Mouse (Mus musculus) hindlimb bud, embryonic 11.5 days (tissue): ENCODE results near the gene Snd1.

Experiments used
- DNase-seq: peaks from one replicate; pipeline ENCODE4 v3.0.0-alpha.2; 2012; ENCODE audit warnings: low read depth, low spot score; ENCODE audit errors: extremely low spot score

The Snd1 gene

DNA sequence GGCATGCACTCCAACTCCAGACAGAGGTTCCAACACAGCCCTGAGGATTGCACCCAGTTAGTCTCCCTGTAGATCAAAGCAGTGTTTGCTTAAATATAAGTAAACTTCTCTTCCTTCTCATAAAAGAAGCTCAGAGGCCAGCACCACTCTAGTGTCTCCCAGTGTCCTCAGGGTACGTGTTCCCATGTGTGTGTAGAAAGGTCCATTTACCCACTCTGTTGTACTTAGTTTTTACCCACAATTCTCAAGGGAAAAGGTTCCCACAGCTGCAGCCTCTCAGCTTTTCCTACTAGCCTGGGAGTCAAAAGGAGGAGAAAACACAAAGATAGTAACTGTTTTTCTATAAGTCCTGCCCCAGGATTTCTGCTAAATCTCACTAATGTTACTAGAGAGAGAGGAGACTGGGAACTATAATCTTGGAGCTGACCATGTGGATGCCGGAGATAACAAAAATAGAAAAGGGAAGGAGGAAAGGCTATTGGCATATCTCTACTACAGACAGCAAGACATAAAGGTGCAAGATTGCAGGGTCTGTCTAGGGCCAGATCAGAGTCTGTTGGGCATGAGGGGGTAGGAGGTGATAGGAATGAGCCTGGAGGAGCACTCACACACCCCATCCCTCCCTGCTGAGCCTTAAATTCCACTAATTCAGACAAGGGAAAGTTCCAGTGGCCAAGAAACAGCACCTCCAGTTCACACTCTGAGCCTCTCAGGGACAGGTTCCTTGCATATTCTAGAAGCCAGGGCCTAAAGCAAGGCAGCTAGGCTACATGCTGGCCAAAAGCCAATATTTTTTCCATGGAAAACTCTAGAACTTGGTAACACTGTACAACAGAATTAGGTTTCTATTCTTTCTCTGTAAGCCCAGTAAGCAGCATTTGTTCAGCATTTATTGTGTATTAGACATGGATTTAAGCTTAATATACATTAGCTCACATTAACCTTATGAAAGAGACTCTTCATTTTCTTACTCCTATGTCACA lies 382.6 kb downstream of the Snd1 start:
- DNase-seq: no peak

- DNase-seq: no peak
Observed at GRCm38 (mm10) chr6:28859094-28859493, 384.2 kb downstream of the Snd1 start.

DNA sequence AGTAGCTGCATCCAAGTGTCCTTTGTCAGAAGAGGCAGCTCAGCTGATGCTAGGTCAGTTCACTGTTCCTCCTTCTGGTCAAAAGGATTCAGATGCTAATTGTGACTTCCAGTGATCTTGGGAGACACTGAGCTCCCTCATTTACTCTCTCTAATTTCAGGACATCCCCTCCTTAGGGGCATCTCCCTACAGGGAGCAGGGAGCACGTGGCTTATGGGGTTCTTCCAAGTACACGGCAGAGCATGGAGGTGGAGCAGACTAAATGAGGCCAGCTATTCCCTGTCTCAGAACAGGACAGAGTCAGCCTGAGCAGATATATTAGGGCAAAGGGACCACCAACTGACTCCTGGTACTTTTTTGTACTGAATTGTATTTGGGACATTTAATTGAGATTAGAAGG lies 385.5 kb downstream of the Snd1 start:
- DNase-seq: no peak

DNA sequence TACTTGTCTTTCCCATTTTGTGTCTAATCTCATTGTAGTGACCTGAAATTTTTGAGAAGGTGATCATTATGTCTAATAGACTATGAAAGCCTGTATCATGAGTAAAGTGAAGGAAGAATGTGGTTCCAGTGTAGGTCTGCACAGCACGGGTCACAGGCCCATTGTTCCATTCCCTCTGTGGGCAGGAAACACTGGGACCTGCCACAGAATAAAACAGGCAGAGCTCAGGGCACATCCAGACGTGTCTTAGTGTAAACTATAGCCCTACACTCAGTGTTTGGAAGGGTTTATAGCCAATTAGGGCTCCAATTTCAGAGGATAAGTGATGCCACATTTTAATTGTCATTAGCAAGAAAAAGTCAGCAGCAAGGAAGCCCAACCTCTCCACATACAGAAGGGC lies 386.0 kb downstream of the Snd1 start:
- DNase-seq: no peak

- no peak for DNase-seq
Observed at GRCm38 (mm10) chr6:28862304-28862703, 387.4 kb downstream of the Snd1 start.

DNA sequence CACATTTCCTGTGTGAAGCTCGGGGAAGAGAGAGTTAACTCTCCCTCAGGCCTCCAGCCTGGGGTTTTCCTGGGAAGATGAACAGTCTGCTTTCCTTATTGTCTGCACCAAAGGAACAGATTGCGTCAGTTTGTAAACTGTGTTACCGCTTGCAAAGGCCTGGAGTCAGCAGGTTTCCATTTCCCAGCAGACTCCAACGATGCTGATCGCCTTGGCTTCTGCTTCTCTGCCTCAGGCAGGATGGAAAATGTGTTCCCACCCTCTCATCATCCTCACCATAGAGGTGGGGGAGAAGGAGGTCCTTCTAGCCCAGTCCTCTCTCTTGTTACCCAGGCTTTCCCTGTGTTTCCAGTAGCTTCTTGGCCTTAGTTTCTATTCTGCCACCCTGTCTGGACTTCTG lies 389.7 kb downstream of the Snd1 start:
- DNase-seq: no peak

DNA sequence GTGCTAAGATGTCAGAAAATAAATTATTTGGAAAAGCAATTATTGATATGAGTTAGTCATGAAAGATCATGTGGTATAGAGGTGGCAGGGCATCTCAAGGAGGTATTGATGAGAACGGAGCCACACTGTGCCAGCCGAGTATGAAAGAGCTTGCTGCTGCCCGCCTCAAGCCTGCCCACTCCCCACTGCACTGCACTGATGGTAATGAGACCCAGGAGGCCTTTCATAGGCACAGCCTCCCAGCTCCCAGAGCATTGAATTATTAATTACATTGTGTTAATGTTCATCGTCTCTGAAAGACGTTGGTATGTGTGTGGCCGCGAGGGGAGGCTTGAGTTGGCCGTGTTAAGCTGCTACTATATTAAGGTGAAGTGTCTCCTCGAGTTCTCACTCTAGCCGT lies 390.2 kb downstream of the Snd1 start:
- no peak for DNase-seq

DNA sequence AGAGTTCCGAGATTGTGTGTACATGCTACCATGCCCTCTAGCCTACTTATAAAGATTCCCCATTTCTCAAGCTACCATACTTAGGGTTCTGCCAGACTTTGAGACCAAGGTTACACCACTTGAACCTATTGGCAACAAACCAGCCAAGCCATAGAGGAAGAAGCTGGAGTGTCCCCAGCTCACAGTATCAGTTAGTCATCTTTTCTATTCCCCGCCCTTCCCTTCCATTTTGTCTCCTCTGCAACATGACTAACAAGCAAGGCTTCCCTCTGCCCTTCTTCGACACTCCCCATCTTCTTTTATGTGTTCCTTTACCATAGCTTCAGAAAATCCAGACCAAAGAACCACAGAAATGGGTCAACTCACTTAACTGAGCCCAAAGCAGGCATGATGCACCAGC lies 391.3 kb downstream of the Snd1 start:
- no peak for DNase-seq

DNA sequence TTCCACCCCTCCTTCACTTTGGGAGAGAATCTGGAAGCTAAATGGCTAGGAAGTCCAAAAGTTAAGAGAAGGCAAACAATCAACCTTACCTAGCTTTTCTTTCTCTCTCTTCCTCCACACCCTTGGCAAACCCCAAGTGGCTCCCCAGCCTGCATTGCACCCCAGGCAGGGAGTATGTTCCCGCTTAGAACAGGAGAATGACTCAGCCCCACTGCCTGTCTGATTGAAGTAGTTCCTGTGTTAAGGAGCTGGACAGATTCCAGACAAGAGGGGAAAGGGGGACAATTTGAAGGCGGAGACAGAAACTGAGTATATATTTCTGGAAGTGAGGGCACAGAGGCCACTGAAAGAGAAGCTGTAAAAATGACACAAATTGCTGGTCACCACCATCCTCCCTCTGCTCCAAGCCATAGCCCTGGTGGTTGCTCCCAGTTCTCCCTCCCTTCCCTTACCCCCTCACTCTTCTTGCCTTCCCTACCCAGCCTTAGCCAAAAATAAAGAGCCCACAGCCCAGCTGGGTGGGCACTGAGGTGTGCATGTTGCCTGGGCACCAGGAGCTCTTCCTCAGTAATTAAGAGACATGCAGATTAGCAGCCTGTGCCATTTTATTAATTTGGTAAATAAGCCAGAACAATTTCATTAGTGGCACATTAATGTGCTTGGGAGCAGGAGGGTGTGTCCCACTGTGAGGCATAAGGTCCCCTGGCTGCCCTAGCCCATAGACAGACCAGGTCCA lies 392.7 kb downstream of the Snd1 start:
- no peak for DNase-seq

DNA sequence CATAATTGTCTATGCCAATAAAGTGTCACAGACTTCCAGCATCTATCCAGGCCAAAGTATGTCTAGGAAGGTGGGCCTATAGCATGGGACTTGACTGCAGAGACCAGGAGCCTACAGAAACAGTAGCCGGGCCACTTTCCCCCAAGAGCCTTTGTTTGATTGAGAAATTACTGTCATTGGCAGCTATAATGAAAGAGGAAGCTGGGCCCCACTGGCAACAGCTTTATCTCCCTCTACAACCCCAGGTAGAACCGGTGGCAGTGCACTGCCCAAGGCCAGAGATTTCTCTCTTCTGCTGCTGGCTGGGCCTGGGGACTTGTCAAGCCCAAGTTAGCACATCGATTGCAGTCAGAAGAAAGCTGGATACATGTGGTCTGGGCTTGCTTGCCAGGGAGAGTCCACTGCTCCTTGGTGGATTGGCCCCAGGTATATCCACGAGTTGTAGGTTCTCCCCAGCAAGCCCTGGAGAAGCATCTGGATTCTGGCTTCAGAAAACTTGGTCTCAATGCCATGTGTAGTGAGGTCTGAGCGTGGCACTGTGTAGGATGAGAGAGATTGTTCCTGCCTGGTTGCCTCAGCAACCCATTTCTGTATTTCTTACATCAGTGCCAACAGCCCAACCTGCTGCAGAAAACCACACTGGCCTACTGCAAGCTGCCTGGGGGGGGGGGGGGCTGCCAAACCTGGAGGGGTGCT lies 396.9 kb downstream of the Snd1 start:
- no peak for DNase-seq

GRCm38 (mm10) chr6:28872421-28872795 lies 397.5 kb downstream of the Snd1 start:
- no peak for DNase-seq

GRCm38 (mm10) chr6:28874053-28874452 lies 399.1 kb downstream of the Snd1 start:
- no peak for DNase-seq

DNA sequence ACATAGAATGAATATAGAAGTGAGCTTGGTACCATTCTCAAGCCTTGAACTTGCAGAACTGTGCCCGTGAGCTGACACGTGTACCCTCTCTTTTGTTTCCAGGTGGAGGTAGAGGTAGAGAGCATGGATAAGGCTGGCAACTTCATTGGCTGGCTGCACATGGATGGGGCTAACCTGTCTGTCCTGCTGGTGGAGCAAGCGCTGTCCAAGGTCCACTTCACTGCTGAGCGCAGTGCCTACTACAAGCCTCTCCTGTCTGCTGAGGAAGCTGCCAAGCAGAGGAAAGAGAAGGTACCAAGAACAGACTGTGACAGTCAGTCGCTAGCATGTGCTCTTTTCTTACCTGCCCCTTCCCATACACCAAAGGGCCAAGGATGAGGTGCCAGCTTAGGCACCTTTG lies 399.8 kb downstream of the Snd1 start:
- DNase-seq: no peak

DNA sequence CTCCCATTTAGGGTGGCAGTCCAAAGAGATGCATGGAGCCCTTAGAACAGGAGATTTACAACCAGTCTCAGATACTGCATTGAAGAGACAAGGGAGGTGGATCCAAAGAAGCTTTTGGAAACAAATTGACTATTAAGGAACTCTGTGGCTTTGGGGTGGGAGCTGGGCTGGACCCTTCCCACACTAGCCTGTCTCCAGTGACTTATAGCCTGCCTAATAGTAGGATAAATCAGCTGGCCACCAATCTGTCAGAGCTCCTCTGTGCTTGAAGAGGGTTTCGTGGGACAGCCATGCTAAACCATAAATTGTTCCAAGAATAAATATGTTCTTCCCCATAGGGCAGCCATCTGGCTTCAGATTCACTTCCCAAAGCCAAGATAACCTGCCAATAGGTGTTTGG lies 400.4 kb downstream of the Snd1 start:
- no peak for DNase-seq

DNA sequence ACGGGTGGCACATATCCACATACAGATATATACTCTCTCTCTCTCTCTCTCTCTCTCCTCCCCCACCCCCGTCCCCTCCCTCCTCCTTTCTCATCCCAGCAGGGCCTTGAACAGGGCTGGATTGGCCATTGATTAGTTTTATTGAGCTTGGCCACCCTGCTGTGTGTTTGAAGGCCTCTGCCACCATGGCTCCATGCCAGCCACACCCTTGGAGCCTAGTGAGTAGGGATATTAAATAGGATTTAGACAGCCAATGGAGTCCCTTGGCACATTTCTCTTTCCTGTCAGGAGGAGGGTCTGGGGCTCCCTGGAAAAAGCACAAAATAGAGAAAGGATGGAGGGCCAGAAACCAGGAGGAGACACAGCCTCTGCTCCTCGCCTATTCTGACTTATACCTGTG lies 401.6 kb downstream of the Snd1 start:
- no peak for DNase-seq

GRCm38 (mm10) chr6:28877945-28878666 lies 403.2 kb downstream of the Snd1 start:
- no peak for DNase-seq

GRCm38 (mm10) chr6:28879315-28879714 lies 404.4 kb downstream of the Snd1 start:
- DNase-seq: no peak

- DNase-seq: no peak
Observed at GRCm38 (mm10) chr6:28880909-28881308, 406.0 kb downstream of the Snd1 start.

- DNase-seq: no peak
Observed at GRCm38 (mm10) chr6:28883518-28883917, 408.6 kb downstream of the Snd1 start.

DNA sequence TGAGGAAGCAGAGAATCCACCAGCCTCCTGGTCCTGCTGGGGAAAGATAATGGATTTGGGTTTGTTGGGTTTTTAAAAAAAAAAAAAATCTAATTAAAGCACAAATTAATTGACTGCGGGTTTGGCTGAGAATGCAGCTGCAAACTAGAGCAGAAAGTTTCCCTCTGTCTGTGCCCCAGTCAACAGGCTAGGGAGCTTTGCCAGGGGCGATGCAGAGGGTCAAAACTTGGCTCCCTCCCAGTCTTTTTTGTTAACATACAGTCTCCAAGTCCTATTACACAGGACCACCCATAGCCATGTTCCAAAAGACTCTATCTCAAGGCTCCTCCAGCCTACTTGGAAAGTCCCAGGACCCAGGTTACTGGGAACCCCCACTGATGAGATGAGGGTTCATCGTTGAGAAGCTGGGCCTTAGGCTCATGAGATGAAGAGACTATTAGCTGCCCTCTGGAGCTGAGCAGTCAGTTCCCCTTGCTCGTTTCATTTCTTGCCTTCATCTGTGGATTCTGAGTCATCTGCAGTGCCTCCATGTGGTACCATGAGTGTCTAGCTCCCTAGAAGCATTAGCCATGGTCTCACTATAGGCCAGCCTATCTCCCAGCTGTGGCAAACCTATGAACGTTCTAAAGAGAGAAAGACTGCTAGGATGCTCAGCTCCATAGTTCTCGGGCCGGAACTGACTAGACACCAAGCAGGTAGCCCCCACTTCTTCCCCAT lies 411.9 kb downstream of the Snd1 start:
- no peak for DNase-seq
